Comparison of ENCODE assay signal across 14 mouse cellular contexts in the genomic region with DNA sequence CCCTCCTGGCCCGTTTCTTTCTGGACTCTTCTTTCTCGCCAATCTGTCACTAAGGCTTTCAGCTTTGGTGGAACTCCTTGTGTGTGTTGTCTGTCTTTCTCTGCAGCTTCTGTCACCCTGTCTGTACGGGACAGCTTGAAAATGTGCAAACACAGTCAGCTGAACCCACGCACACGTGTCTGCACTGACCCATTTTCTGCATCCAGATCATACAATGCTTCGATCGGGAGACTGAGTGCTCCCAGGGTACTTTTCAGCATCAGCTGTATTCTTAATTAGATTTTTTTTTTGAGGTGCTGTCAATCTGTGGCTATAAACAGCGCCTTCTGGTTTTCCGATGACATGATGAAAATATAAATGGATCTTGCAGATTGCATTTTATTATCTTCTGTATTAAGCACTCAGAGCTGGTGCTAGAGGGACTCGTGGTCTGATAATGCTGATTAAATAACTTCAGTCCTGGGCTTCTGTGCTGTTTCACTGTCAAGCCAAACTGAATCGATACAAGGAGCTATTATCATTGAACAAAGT.
DNase-seq lines count a peak whose midpoint lies in the region; ATAC-seq and TF ChIP-seq lines count a peak whose summit lies in the region.
"Had no signal": no experiment of that assay in that cellular context is flagged by ENCODE, and none has a peak within 500 bp of the region (broad histone marks: within the 10 kb centered on the region; RNA-seq: fewer than 3 reads in every experiment).

No protein-coding gene starts in this region.

- peak; percentile 62 for ATAC-seq in forebrain, postnatal 0 days
- ATAC-seq in intestine, embryonic 15.5 days = no peak
- ATAC-seq: intestine, postnatal 0 days had no signal

- no peak overlapping the region for H3K4me3 ChIP-seq in forebrain, postnatal 0 days (ENCODE audit: low read depth, low read length)
- H3K4me3 ChIP-seq in intestine, embryonic 15.5 days (replicated peaks) = no peak overlapping the region
- H3K4me3 ChIP-seq: heart, embryonic 15.5 days; myocyte had no signal

- H3K4me2 ChIP-seq in forebrain, postnatal 0 days (ENCODE audit: low read depth) = no peak overlapping the region
- no peak overlapping the region for H3K4me2 ChIP-seq in intestine, embryonic 15.5 days (replicated peaks)
- H3K4me2 ChIP-seq: heart, embryonic 15.5 days; liver, embryonic 11.5 days had no signal

- H3K36me3 ChIP-seq in forebrain, postnatal 0 days (ENCODE audit: insufficient read depth) = no peaks in the 10 kb centered on the region
- no peaks in the 10 kb centered on the region for H3K36me3 ChIP-seq in intestine, embryonic 15.5 days
- H3K36me3 ChIP-seq: heart, embryonic 15.5 days had no signal

- 0 out of 2 replicates have a peak, but pooled peaks cover 6% of the 10 kb centered on the region for H3K4me1 ChIP-seq in forebrain, postnatal 0 days (ENCODE audit: insufficient read depth)
- no peaks in the 10 kb centered on the region for H3K4me1 ChIP-seq in intestine, embryonic 15.5 days (replicated peaks)

- H3K9ac ChIP-seq in forebrain, postnatal 0 days = no peak overlapping the region
- H3K9ac ChIP-seq in intestine, embryonic 15.5 days = no peak overlapping the region
- H3K9ac ChIP-seq: heart, embryonic 15.5 days had no signal

- no peaks in the 10 kb centered on the region for H3K9me3 ChIP-seq in forebrain, postnatal 0 days (ENCODE audit: low read length)
- no peaks in the 10 kb centered on the region for H3K9me3 ChIP-seq in intestine, embryonic 15.5 days
- H3K9me3 ChIP-seq: heart, embryonic 15.5 days had no signal

- TF ChIP-seq CTCF in forebrain, postnatal 0 days (IDR thresholded peaks at IDR 0.05; ENCODE audit: low read depth) = no peak

- no peaks in the 10 kb centered on the region for H3K27me3 ChIP-seq in forebrain, postnatal 0 days (ENCODE audit: insufficient read depth, low read length)
- H3K27me3 ChIP-seq in intestine, embryonic 15.5 days (replicated peaks) = no peaks in the 10 kb centered on the region
- H3K27me3 ChIP-seq: CH12.LX; heart, embryonic 15.5 days had no signal

- peak; percentile 58 for DNase-seq in layer of hippocampus, adult 11-12 months (ENCODE audit: low spot score)
- no peak for DNase-seq in layer of hippocampus, postnatal 25 days (ENCODE audit: extremely low spot score in 1 of 2, low spot score in 1 of 2)
- DNase-seq in forebrain, postnatal 0 days = peak; percentile 35
- DNase-seq in layer of hippocampus, adult 9-11 months = peak; percentile 81
- DNase-seq in retina, postnatal 1 day = peak; percentile 40
- no peak for DNase-seq in c-Kit-positive CD71-positive TER-119-positive erythroid progenitor cells, embryonic 14.5 days (ENCODE audit: low spot score)
- DNase-seq: cerebellum, adult 9-11 months; lung, postnatal 14 days had no signal

- H3K27ac ChIP-seq in forebrain, postnatal 0 days (ENCODE audit: low read depth, low read length) = peak overlapping the region; percentile 47
- H3K27ac ChIP-seq in intestine, embryonic 15.5 days = no peak overlapping the region
- H3K27ac ChIP-seq: heart, embryonic 15.5 days had no signal

- WGBS in forebrain, postnatal 0 days = 31% methylated on average over 11 of the region's 11 CpGs
- 78% methylated on average over 11 of the region's 11 CpGs for WGBS in intestine, embryonic 15.5 days

Comparison
In these comparisons a context has a peak if more than half of its experiments do, and no peak if none do; other contexts are left out.
1. DNase-seq: peak in layer of hippocampus, adult 11-12 months (single experiment), forebrain, postnatal 0 days (single experiment), layer of hippocampus, adult 9-11 months (single experiment) and retina, postnatal 1 day (single experiment); none in layer of hippocampus, postnatal 25 days (0 of 2) and c-Kit-positive CD71-positive TER-119-positive erythroid progenitor cells, embryonic 14.5 days (single experiment).